Mouse (Mus musculus) neutrophil, adult 59 days (primary cell): Measurements from ENCODE around the gene Pdha2. TPM values are rescaled to one million over a fixed set of nuclear protein-coding genes. Genes with fewer than 3 reads are reported as not detected.

Experiments
- total RNA-seq, 2 experiments: library from RNA; stranded (reverse); gene quantifications; 1 replicate in 1 of 2; 2 replicates in 1 of 2; pipeline ENCODE4 v1.2.4; 2023

The Pdha2 gene
- total RNA-seq: not detected

DNA sequence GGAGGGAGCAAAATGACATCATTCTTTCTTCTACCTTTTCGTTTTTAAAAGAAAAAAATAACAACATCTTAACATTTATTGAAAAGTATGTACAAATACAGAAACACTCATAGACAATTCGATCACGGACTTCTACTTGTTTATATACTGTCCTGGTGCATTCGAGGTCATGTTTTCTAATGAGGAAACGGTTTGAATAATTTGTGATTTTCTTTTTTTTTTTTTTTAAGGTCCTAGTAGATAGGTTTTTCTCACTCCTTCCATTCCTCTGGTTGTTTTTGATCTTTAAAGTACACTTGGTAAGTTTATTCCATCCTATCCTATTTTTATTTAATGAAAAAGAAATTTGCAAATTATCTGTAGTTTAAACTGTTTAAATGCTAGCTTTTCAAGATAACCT, at the start of gene Pdha2:
TSS of gene Pdha2 (minus strand) at position 101 of the 400 bp plus-strand sequence.

